Mouse (Mus musculus): Measurements from ENCODE around the gene Zfp385a.

Zfp385a gene

DNA sequence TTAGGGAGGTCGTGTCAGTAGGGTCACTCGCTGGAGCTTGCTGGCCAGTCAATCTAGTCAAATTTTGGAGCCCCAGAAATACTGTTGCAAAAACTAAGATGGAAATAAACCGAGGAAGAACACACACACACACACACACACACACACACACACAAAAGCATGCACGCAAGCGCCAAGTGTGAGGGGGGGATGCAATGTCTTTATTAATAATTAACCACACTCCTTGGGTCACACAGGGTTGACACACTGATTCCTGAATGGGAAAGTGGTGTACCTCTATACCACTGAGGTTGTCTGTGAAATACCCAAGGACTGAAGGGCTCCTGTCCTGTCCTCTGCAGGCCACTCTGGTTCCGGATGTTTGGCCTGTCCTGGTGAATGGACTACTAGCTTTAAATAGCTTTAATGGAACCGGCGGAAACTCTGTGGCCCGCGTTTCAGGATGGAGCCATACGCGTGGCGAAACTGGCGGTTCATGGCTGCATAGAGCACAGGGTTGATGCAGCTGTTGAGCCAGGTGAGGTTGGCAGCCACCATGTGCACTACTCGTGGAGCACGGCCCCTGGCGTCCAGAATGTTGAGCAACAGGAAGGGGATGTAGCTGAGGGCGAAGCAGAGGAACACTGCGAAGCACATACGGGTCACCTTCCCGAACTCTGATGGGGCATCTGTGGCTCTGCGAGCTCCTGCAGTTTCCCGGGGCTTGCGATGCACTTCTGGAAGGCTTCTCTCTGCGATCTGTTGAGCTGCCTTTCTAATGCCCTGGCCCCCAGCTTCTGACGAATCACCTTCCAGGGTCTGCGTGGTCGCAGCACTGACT lies 31.6 kb downstream of the Zfp385a start:
- no peak for DNase-seq (ENCODE audit: low spot score in 2 of 2)

DNA sequence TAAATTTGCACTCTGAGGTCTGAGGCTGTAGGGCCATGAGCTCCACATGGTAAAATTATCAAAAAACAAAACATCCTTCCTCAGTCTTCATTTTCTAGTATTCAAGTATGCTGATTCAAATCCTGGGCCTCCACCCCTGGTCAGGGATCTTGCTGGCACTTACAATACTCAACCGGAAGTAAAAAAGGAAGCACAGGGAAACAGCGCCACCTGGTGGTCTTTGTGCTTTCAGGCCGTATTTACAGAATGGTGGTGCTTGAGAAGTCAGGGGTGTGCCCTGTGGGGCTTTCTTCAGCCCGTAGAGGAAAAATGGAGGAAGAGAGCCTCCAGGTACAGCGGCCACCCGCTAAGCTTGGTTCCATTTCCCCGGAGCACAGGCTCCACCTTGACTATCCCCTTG lies 32.8 kb downstream of the Zfp385a start:
- peak; percentile 89 to 94 for DNase-seq (ENCODE audit: low spot score in 2 of 2)

DNA sequence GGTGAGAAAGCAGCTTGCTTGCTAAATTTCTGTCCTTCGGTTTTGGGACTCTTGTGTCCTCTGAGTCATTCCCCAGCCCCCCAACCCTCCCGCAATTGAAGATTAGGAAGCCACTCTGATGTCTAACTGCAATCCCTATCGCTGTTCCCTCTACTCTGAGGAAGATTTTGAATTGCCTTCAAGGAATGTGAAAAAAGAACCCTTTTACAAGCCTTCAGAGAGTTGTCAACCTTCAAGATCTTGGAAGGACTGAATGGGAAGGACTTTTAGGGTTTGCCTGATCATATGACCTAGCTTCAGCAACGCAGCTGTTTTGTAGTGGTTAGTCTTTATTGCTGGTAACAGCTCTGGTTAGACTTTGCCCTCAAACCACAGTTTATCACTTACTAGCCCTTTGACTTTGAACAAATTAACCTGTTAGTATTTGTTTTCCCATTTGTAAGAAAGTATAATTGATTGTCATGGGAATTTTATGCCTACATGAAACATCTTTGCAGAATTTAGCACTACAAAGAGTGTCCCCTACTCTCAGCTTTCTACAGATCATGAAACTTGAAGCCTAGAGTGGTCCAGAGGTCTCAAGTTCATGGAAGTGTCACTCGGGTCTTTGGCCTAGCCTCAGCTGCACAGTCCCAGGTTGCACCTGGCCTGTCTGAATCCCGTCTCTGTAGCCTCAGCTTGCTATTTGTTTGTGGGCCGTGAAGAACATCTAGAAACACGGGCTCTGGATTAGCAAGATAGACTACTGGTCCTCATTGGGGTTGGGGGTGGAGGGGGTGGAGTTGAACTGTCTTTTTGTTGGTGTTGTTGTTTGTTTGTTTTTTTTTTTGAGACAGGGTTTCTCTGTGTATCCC lies 33.9 kb downstream of the Zfp385a start:
- DNase-seq (ENCODE audit: low spot score in 2 of 2): no peak

DNA sequence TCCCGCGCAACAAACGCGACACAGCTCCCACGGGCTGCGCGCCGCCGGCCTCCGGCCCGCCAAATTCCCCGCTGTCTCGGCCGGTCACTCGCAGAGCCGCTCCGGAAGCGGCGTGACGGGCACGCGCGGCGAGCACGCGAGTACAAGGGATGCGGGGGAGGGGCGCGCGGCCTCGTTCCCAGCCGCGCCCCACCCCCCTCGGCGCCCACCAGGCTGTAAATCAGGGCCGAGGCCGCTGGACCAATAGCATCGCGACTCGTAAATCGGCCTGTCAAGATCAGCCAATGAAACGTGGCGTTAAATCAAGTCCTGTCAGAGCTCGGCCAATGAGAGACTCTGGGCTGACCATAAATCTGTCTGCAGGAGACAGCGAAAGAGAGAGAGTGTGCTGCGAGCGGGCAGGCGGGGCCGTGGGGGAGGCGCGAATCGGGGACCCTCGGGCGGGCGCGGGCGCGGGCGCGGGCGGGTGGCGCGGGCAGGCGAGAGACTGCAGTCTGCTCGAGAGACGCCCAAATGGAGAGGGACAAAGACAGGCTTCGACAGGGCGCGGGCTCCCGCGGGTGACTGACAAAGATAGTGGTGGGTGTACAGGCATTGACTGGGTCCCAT lies 34.7 kb downstream of the Zfp385a start:
- DNase-seq (ENCODE audit: low spot score in 2 of 2): peak; percentile 98 to 99

DNA sequence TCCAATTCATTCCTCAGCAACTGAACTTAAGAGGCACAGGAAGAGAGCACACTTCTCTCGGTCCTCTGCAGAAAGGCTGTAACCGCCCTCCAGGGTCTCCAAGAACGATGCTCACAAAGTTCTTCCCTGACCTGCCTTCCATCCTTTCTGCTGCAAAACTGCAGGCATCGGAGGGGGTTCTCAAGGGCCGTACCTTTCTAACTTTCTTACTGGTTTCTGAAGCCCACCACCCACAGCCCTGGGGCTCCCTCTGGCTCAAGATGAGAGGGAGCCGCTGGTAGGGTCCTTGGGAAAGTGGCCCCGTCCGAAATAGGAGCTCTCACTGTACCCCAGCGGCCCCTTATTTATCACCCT lies 35.3 kb downstream of the Zfp385a start:
- peak in 1 of 2 experiments; percentile 20 for DNase-seq (ENCODE audit: low spot score in 2 of 2)

DNA sequence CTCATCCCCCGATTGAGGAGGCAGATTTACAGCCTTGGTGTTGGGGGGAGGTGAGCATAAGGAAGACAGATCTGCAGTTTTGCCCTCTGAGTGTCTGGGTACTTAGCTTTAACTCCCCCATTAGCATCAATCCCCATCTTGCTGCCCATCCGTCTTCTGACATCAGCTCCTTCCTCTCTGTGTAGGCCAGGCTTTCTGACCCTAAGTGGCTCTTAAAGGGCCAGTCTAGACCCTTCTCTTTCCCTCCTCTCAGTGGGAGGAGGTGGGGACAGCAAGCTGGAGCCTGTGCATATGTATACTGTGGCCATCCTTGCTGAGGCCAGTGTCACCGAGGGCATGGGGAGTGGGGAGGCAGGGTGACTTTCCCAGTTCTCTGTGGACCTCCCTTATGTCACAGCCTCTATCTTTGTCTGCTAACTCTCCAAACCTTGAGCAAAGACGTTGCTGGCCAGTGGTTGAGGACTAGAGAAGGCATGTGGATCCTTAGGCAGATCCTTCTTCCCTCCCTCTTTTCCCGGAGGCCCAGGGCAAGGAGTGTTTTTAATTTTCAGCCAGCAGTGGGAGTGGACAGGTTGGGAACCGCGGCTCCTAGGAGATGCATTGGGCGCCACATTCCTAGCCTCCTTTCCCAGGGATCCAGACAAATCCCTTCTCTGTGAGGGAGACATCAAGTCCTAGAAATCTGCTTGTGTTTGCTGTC lies 35.8 kb downstream of the Zfp385a start:
- no peak for DNase-seq (ENCODE audit: low spot score in 2 of 2)

DNA sequence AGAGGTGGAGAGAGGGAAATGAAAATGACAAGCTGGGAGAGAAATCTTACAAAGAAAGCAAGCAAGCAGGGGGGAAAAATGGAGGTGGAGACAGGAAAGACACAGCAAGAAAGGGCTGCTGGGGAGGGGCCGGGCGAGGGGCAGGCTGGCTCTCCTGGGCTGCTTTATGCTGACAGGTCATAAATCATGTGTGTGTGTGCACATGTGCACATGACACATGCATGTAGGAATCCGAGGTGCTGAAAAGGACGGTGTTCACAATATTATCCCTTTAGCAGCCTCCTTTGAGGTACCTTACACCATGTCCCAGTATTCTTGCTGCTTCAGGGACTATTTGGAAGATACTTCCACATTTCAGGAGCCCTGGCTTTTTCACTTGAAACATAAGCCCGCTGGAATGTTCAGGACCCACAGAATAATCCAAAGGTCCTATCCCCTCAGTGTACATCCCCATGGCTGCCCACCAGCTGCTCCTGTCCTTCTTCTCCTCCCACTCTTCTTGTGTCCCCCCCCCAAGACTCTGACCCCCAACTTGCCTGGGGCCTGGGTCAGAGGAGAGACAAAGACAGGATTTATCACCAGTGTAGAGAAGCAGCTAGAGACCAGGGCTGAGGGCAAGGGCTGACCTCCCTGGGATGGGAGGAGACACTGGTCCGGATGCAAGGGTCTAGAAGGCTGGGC lies 37.4 kb downstream of the Zfp385a start:
- DNase-seq (ENCODE audit: low spot score in 2 of 2): no peak

DNA sequence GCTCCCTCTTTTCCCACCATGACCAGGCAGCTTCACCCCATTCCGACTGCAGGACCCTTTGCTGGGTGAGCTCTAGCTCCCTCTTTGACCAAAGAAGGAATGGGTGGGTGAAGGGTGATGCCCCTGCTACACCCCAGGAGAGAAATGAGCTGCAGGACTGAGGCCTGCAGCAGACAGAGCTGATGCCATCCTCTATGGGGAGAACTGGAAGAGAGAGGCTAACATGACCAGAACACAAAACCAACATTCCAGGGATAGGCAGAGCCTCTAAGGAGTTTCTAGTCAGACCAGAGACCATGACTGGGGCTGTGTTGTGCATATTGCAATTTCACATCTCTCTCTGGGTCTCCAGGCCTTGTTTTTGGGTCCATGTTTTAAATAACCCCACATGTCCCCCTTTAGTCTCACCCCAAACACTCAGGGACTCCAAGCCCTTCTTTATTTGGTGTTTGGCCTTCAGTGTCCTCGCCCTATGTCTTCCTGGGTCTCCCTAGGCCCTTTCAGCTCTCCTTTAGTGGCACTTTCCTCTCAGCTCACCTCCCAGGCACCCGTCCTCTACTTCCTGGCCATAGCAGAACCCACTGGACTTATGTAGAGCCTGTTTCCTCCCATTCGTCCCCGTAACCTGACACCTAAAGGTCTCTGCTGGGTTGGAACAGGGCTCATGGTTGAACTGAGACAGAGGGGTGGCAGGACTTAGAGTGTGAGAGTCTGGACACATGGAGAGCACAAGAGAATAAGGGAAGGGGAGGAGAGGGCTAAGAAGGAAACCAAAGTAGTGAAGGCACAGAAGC lies 38.1 kb downstream of the Zfp385a start:
- DNase-seq (ENCODE audit: low spot score in 2 of 2): no peak

DNA sequence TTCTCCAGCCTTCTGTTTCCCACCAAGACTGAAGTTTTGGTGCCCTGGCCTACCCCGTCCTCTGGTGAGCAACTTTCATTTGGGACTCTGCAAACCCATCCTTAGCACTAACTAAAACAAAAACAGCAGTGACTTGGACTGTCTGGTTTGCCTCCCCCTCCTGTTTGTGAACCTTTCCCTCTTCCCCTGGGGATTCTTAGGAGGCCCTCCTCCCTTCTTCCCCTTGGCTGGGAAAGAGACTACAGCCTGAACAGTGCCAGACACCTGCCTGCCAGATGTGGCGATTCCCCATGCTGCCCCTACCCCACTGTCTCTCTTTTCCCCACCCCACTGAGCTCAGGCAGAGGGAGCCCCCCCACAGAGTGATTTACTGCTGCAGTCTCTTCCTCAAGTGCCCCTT lies 38.8 kb downstream of the Zfp385a start:
- no peak for DNase-seq (ENCODE audit: low spot score in 2 of 2)

DNA sequence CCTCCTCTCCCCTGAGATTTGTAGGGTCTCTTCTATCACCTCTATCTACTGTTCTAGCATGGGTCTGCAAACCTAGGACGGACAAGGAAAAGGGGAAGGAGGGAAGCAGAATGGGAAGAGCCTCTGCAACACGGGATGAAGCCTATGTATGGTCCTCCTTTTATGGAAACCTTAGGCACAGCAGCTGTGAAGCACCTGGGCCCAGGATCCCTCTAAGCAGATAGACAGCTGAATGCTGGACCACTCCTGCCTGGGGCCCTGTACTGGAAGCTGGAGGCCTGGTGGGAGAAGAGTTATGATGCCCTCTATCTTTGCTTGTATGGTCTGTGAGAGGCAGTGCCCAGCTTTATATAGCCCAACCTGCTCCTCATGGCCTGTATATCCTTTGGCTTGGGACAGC lies 39.3 kb downstream of the Zfp385a start:
- no peak for DNase-seq (ENCODE audit: low spot score in 2 of 2)

DNA sequence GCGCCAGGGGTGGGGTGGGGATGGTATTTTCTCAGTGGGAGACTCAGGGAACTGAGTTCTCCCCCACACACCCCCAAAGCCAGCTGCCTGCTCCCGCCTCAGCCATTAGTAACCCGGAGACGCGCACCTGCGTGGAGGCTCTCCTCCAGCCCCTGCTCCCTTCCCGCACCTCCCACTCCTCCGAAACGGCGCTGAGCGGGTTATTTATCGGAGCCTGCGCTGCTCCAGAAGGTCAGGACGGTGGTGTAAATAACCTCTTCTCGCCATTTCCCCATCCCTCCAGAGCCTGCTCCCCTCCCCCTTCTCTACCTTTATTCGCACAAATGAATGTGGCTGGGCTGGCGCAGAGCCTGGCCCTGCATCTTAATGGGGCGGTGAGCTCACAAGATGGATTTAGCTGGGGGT lies 39.8 kb downstream of the Zfp385a start:
- DNase-seq (ENCODE audit: low spot score in 2 of 2): peak in 1 of 2 experiments; percentile 60

DNA sequence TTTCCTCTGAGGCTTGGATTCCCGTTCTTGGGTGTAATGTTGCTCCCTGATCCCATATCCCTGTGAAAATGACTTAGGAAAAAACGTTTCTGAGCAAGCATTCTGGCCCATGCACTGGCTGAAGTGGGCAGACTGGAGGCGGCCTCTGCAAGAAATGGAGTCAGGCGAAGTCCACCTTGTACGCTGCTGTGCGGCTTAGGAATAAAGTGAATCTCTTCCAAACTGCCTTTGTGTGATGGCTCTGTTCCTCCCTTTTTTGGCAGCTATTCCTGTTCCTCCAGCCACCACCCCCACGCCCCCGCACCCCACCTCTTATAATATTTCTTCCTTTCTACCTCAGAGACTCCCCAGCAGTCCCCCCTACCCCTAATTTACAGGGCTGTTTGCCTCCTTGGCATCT lies 40.2 kb downstream of the Zfp385a start:
- no peak for DNase-seq (ENCODE audit: low spot score in 2 of 2)

DNA sequence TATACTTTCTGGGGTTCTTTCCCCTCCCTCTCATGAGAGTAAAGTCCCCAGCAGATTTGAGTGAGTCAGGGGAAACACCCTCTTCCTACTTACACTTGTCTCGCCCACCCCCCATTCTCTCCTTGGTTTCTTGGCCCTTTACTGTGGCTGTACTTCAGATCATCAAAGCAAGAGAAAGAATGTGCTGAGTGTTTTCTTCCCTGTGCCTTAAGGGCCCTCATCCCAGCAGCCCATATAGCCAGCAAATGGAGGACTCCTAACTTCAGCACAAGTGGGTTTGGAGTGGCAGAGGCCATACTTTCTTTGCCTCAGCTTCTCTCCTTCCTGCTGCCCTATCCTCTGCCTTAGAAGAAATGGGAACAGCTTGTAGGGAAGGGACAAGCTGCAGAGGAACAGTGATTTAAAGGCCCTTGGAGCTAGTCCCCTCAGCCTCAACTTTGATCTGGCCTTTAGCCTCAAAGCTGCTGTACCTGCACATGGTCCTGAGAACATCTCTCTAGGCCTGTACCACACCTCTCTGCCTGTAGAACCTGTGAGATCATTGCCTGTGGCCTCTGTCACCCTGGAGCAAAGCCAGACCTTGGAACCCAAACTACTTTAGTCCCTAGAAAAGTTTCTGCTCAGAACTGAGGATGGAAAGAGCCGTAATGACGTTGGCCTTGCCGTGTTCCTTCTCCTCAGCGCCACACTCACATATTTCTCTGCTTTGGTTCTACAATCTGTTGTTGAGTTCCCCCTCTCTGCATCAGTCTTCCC lies 40.9 kb downstream of the Zfp385a start:
- no peak for DNase-seq (ENCODE audit: low spot score in 2 of 2)

DNA sequence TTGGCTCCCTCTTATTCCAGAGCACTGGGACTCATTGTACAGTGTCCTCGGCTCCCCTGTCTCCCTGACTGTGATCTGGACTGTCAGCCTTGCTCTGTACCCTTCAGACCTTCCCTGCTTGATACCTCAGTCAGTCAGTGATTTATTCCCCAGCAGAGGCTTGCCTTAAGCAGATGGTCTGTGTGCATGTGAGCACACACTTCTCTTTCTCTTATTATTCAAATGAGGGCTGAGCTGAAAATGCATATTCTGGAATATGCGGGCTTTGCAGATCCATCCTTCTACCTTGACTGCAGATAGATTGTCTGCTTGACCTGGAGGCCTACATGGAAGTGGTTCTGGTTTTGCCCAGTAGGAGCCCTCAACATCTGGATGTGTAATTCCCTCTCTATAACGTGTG lies 41.9 kb downstream of the Zfp385a start:
- DNase-seq (ENCODE audit: low spot score in 2 of 2): no peak

DNA sequence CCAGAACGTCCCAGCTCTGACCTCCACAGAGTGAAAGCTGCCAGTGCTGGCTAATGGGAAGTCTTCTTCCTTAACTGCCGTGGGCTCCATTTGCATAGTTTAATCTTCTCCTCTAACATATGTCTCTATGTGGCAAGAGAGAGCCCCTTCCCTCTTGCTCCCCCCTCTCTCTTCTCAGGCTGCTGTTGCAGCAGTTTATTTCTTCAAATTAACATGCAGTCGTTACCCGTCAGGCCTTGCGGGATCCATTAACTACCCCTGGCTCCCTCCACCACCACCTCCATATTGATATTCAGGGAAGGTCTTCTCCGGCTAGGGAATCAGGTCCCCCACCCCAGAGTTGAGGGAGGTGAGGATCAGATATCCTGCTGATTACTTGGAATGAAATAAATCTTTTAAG lies 42.6 kb downstream of the Zfp385a start:
- no peak for DNase-seq (ENCODE audit: low spot score in 2 of 2)

DNA sequence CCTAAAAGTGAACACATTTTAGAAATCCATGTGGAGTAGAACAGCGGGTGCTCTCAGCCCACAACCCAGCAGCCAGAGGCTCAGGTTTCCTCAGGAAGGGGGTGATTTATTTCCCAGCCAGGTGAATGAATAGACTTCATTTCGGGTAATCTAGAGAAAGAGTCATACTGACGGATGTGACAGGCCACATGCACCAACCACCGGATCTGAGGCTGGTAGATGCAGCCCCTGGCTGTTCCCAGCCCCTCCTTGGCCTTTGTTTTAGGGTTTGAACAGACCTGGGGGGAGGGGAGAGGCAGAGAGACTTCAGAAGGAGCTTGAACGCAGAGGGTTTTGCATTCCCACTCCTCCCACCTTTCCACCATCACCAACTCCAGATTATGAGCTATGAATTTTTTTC lies 44.0 kb downstream of the Zfp385a start:
- no peak for DNase-seq (ENCODE audit: low spot score in 2 of 2)

DNA sequence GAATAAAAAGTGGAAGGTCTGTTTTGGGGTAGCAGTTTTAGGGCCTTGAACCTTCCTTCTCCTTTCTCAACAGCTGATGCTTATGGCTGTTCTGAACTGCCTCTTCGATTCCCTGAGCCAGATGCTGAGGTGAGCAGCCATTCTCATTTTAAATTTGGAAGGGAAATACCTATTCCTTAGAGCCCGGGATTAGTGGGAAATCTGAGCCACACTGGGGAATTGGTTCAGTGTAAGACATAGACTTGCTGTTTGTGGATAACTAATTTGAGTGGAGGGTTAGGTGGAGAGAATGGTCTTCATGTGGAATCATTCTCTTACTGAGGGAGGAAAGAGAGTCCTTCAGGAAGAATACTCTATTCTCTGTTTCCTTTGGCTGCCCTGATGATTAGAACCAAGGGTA lies 45.2 kb downstream of the Zfp385a start:
- DNase-seq (ENCODE audit: low spot score in 2 of 2): no peak

DNA sequence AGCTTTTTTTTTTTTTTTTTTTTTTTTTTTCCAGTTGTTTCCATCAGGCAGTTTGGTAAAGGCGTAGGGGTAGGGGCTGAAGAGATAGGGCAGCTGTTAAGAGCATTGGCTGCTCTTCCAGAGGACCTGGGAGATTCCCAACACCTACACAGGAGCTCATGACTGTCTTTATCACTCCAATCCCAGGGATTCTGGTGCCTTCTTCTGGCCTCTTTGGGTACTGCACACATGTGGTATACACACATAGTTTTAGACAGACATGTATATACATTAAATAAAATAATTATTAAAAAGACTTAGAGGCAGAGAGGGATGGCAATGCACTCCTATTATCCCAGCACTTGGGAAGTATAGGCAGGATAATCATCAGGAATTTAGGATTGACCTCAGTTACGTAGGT lies 46.5 kb downstream of the Zfp385a start:
- no peak for DNase-seq (ENCODE audit: low spot score in 2 of 2)

DNA sequence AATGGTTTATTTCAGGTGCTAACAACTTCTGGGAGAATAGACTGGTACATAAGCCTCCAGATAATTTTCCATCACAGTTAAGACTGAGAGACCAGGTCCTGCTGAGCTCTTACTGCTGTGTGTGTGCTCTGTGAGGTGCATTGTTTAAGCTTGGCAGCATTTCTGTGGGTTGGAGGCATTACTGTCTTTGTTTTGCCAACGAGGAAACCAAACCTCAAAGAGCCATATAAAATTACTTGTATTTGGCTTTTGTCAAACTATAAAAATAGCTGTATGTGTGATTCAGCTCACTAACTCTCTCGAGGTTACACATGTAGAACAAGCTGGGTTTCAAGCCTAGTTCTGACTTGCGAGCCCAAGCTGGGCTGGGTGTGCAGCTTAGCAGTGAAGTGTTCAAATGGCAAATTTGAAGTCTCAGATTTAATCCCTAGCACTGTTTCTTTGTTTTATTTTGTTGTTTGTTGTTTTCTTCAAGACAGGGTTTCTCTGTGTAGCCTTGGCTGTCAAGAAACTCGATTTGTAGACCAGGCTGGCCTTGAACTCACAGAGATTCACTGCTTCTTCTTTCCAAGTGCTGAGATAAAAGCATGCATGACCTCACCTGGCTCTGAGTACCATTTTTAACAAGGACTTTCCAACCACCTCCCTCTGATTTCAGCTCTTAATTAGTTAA lies 47.1 kb downstream of the Zfp385a start:
- no peak for DNase-seq (ENCODE audit: low spot score in 2 of 2)

Measured in cerebellum, postnatal 4 days (tissue).